Mouse (Mus musculus) adrenal gland, postnatal 36 days (tissue): ENCODE measurements at regions not wholly inside any gene's neighbourhood (a gene's known extent, or its start where the extent isn't known, plus 50 kb on each side); places are given as distances from the start of the nearest gene placed in this dataset.

Experiments used
- DNase-seq, 2 experiments: peaks; one replicate each; pipeline ENCODE4 v3.0.0; 2021; ENCODE audit warnings: mixed read lengths in 1 of 2

GRCm38 (mm10) chr1:132820136-132820535 is 59.9 kb upstream of the Lrrn2 start:
- DNase-seq = no peak

DNA sequence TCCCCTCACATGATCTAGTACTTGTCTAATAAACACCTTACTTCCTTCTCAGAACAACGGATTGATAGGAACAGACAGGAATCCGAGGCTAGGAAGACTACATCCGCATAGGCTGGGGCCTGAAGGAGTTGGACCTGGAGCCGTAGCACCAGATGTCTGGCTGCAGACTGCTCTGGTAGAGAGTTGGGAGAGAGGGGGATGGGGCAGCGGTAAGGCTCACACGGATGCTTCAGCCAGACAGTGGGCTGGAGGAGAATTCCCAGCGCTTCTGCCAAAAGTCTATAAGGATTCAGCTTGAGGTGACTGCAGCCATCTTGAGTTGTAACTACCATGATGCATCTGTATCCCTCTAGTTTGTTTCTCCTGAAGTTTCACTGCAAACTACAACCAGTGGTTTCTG is 61.8 kb upstream of the Lrrn2 start:
- no peak for DNase-seq

- DNase-seq = no peak
These were observed 62.7 kb upstream of the Lrrn2 start for GRCm38 (mm10) chr1:132817366-132817765.

DNA sequence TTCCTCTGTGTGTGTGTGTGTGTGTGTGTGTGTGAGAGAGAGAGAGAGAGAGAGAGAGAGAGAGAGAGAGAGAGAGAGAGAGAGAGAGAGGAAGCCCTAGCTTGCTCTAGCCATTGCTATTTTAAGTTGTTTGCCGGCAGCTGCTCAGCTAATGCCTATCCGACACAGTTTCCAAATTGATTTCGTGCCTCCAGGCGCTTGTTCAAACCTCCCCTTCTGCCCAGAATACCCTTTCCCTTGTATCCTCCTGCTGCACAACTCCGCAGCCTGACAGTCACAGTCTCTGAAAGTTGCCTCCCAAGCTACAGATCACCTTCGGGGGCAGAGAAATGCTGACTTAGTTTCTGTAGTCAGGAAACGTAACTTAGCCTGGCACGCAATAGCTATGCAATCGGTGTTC is 63.9 kb upstream of the Nfasc start:
- no peak for DNase-seq

- peak in 1 of 2 experiments; percentile 12 for DNase-seq
These were observed 62.2 kb upstream of the Nfasc start for GRCm38 (mm10) chr1:132803842-132804241.

GRCm38 (mm10) chr1:132802380-132802779 is 60.8 kb upstream of the Nfasc start:
- peak; percentile 50 to 65 for DNase-seq

DNA sequence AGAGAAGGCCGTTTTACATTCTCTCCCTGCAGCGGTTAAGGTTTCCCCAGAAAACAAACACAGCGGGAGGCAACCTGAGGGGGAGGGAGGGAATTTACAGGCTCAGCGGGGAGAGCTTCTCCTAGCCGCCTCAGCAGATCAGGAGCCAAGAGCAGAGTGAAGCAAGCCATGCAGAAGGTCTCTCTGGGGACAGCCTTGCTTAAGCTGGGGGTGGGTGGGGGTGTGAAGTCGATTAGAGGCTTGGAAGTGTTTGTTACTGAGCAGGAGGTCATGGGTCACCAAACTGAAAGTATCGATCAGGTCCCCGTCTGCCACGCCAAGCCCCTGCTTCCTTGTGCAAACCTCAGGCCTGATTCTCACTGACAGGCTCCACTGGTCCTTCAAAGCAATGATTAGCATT is 58.7 kb upstream of the Nfasc start:
- DNase-seq = peak in 1 of 2 experiments; percentile 23

DNA sequence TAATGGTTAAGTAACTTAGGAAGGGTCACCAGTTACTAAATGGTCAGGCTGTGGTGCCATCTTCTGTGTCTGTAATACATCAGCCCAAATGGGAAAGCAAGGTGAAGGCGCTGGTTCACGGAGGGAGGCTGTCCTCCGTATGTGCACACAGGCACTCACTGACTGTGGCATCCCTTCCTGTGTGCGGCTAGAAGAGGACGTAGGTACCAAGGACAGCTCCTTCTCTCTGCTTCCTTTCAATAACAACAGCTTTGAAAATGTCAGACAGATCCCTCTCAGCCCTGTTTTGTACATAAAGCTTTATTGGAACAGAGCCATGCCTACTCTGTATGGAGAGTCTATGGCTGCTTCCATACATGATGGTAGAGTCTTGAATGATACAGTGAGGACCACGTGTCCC is 57.7 kb upstream of the Nfasc start:
- DNase-seq = peak in 1 of 2 experiments; percentile 53

GRCm38 (mm10) chr1:132794462-132794861 is 52.9 kb upstream of the Nfasc start:
- DNase-seq = no peak
